Mouse (Mus musculus) C2C12 (cell line): ENCODE data around the gene Ramp2. TPM values are rescaled to one million over a fixed set of nuclear protein-coding genes. Genes with fewer than 3 reads are reported as not detected.
A peak's percentile ranks its signal among the peaks of the same experiment; 100 is the strongest.

Source experiments
- H3K27me3 ChIP-seq: one replicate; pipeline ENCODE4 v1.6.1; 2011; ENCODE audit not compliant: control insufficient read depth, insufficient read depth, insufficient read length
- H3K36me3 ChIP-seq: one replicate; pipeline ENCODE4 v1.6.1; 2011; ENCODE audit not compliant: control insufficient read depth, insufficient read depth
- H3K4me3 ChIP-seq: one replicate; pipeline ENCODE4 v1.5.1; 2011; ENCODE audit warnings: mild to moderate bottlenecking, control low read depth; ENCODE audit not compliant: poor library complexity, insufficient read depth, severe bottlenecking
- H3K79me2 ChIP-seq: one replicate; pipeline ENCODE4 v1.6.1; 2011; ENCODE audit not compliant: control insufficient read depth, insufficient read depth
- H3K79me3 ChIP-seq: one replicate; pipeline ENCODE4 v1.6.1; 2011; ENCODE audit warnings: low read depth, control low read depth
- H3ac ChIP-seq: one replicate; pipeline ENCODE3; 2011; ENCODE audit warnings: low read depth; ENCODE audit not compliant: control insufficient read depth, insufficient read length
- CEBPB ChIP-seq: IDR thresholded peaks from one replicate; pipeline ENCODE4 v1.6.1; 2011; ENCODE audit warnings: low read depth, mild to moderate bottlenecking, control low read depth, moderate library complexity
- CTCF ChIP-seq: IDR thresholded peaks from one replicate; pipeline ENCODE4 v1.5.1; 2011; ENCODE audit not compliant: control insufficient read depth, insufficient read depth, insufficient read length
- FOSL1 ChIP-seq: IDR thresholded peaks from one replicate; pipeline ENCODE4 v1.8.0; 2011; ENCODE audit warnings: mild to moderate bottlenecking, low read length; ENCODE audit not compliant: poor library complexity, insufficient read depth, severe bottlenecking
- MAX ChIP-seq: IDR thresholded peaks from one replicate; pipeline ENCODE4 v1.6.1; 2011; ENCODE audit warnings: mild to moderate bottlenecking, control low read depth
- MYOD1 ChIP-seq: IDR thresholded peaks from one replicate; pipeline ENCODE4 v1.6.1; 2011; ENCODE audit warnings: low read depth; ENCODE audit not compliant: control insufficient read depth, insufficient read length
- MYOG ChIP-seq: IDR thresholded peaks from one replicate; pipeline ENCODE4 v1.6.1; 2011; ENCODE audit not compliant: control insufficient read depth, insufficient read length; ENCODE audit errors: extremely low read depth
- USF1 ChIP-seq: IDR thresholded peaks from one replicate; pipeline ENCODE4 v1.6.1; 2011; ENCODE audit warnings: low read depth, mild to moderate bottlenecking, control low read depth, moderate library complexity
- polyA plus RNA-seq: library from polyadenylated mRNA; unstranded; fragments of >200 nt; fragmentation: generic; extraction: Trizol; gene quantifications from one replicate; pipeline ENCODE4 v1.2.1, GENCODE M21; 2012; ENCODE audit warnings: missing spikeins

Ramp2 gene
- polyA plus RNA-seq, 1 experiment = 0.66 TPM

DNA sequence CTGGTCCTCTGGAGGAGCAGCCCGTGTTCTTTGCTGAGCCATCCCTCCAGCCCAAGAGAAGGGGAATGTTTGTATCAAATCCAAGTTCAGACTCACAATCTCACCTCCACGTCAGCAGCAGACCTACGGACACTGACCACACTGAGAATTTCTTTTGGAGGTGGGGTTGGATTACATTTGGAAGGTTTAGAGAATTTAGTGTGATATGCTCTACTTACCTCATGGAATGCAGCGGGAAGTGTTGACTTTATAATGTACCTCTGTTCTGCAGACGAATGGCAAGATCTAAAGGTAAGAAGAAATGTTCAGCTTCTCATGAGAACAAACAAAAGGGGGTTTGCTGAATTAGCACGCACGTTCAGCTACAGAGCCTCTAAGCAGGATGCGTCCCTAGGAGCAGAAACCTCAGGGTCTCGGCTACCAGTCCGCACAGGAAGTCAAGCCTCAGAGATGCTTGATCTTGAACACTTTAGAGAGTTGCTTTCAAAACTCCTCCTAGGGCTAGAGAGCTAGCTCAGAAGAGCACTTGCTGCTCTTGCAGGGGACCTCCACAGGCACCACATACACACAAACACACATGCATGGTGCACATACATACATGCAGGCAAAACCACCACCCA is 27.3 kb upstream of the Ramp2 start:
- no peak overlapping the region for H3K4me3 ChIP-seq
- peaks cover 7% of the 10 kb centered on the region for H3K79me2 ChIP-seq
- no peaks in the 10 kb centered on the region for H3K27me3 ChIP-seq
- H3ac ChIP-seq = no peak overlapping the region
- H3K79me3 ChIP-seq = no peaks in the 10 kb centered on the region
- H3K36me3 ChIP-seq = peaks cover 14% of the 10 kb centered on the region
- TF ChIP-seq USF1 (no peak), MAX (no peak), FOSL1 (no peak), MYOG (no peak), CTCF (no peak), CEBPB (no peak), MYOD1 (no peak)

DNA sequence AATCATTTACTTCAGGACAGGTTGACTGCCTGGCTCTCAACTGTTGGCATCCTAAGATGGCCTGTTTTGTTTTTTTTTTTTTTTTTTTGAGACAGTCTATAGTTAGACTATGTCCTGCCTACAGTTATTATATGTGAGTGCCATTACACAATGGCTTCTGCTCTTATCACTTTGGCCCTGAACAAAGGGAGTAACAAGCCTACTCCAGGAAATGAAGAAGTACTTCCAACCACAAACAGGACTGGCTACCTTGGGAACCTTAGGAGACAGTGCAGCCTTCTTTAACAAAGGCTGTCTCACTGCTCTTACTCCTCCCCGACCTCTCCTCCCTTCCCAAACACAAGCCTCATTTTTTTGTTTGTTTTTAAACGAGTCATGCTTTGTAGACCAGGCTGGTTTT is 25.0 kb upstream of the Ramp2 start:
- TF ChIP-seq MYOD1 (no peak), MYOG (no peak), CTCF (no peak), CEBPB (no peak), MAX (no peak), FOSL1 (no peak), USF1 (no peak)
- H3K79me3 ChIP-seq = no peaks in the 10 kb centered on the region

DNA sequence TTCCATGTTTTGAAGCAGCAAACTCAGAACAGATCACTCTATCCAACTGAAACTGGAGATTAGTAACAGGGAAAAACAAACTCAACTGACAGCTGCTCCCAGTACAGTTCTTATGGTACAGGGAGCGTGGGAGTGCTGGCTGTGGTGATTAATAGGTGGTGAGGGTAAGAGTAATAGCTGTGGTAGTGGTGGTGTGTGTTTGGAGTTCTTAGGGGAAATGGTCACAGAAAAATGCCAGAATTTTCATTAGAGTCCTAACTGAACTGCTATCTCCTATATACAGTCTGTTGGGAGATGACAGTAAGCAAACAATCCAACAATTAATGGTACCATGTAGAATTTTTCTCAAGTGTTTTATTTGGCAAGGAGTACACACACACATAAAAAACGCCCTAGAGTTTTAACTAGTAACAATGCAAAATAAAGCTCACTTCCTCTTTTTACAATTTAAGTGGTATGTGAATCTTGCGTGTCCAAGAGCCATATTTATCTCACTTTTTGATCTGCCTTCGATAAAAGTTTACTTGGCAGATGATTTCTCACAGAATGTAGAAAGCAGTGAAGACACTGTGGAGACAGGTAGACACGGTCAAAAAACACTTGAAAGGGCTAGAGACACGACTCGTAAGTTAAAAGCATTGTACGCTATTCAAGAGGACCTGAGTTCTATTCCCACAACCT is 24.4 kb upstream of the Ramp2 start:
- no peak for TF ChIP-seq CEBPB
- TF ChIP-seq MYOD1 = peak; percentile 19
- no peak for TF ChIP-seq MYOG
- no peaks in the 10 kb centered on the region for H3K79me3 ChIP-seq
- no peak overlapping the region for H3ac ChIP-seq
- H3K27me3 ChIP-seq = no peaks in the 10 kb centered on the region
- peaks cover 5% of the 10 kb centered on the region for H3K36me3 ChIP-seq
- peaks cover 19% of the 10 kb centered on the region for H3K79me2 ChIP-seq
- H3K4me3 ChIP-seq = no peak overlapping the region

More for the DNA sequence above, 25.0 kb upstream of the Ramp2 start:
- Histone ChIP-seq H3ac (no peak overlapping the region), H3K79me2 (peaks cover 18% of the 10 kb centered on the region), H3K36me3 (peaks cover 5% of the 10 kb centered on the region), H3K27me3 (no peaks in the 10 kb centered on the region), H3K4me3 (no peak overlapping the region)

DNA sequence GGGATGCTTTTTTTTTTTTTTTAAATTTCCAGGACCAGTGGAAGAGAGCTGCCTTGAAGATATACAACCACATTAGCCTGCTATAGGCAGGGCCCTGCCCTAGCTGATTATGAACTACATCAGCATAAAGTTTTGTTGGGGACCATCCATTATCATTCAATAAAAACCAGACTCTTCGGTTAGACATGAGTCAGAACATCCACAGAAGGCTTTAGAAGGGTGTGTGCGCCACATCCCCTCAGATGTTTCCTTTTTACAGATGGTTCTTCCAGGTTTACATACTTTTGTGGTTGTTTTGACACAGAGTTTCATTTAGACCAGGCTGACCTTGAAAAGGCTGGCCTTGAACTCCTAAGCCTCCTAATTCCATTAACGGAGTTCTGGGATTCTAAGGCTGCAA is 21.5 kb upstream of the Ramp2 start:
- H3K79me3 ChIP-seq = no peaks in the 10 kb centered on the region
- H3K27me3 ChIP-seq = no peaks in the 10 kb centered on the region
- no peaks in the 10 kb centered on the region for H3K36me3 ChIP-seq
- no peak overlapping the region for H3ac ChIP-seq
- TF ChIP-seq MYOD1 (no peak), MYOG (no peak), FOSL1 (no peak), CTCF (no peak), USF1 (no peak), CEBPB (no peak), MAX (no peak)
- no peak overlapping the region for H3K4me3 ChIP-seq
- H3K79me2 ChIP-seq = peaks cover 19% of the 10 kb centered on the region

DNA sequence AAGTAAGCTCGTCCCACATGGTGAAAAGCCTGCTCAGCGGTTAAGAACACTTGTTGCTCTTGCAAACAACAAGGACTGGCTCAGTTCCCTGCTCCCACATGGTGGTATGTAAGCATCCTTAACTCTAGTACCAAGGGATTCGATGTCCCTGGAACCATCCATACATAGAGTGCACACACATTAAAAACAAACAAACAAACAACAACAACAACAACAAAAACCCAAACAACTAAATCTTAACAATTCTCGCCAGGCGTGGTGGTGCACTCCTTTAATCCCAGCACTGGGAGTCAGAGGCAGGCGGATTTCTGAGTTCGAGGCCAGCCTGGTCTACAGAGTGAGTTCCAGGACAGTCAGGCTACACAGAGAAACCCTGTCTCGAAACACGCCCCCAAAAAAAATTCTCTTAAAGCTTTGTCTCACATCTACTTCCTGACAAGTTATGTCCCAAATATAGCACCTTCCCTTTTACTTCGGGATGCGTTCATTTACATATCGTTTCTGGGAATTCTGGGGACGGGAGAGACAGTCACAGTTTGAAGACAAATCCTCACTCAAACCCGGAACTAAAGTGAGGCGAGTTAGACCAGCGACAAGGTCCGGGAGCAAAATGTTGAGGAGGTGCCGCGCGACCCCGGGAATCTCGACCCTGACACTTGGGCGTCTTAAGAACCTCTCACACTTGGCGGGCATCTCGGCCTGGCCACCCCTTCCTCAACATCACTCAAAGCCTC is 20.3 kb upstream of the Ramp2 start:
- H3K79me2 ChIP-seq = peaks cover 19% of the 10 kb centered on the region
- no peaks in the 10 kb centered on the region for H3K36me3 ChIP-seq
- H3K4me3 ChIP-seq = peak overlapping the region; percentile 60
- TF ChIP-seq MYOG (no peak), CTCF (no peak), CEBPB (no peak), MAX (no peak), FOSL1 (no peak), USF1 (no peak), MYOD1 (no peak)
- no peaks in the 10 kb centered on the region for H3K27me3 ChIP-seq
- no peaks in the 10 kb centered on the region for H3K79me3 ChIP-seq
- H3ac ChIP-seq = peak overlapping the region; percentile 40
